Mouse (Mus musculus) urinary bladder, adult 18-20 months (tissue): ENCODE results near the gene Spsb2.
A peak's percentile ranks its signal among the peaks of the same experiment; 100 is the strongest.
"Not testable (repeated sequence)": the region's sequence is repeated elsewhere in the genome, so short reads cannot be mapped to it uniquely, and the experiment has no call there.

Experiments used
- DNase-seq, 2 experiments: peaks; one replicate each; pipeline ENCODE4 v3.0.0; 2022; ENCODE audit warnings: low spot score in 2 of 2, mixed read lengths in 2 of 2

Gene Spsb2

DNA sequence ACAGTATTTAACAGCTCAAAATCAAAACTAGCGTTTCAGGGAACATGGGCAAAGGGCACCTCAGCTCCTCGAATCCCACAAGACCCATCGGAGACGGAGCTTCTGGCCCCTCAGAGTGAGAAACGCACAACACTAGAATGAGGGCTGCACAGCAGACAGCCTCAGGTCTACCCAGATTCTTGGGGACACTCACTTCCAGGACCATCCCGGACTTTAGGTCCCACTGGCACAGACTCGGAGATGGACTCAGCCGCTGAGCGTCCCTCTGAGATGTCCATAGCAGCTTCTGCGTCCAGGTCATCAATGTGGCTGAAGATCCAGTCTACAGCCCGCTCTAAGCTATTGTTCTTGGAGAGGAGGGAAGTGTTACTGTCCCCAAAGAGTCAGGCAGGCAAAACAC is 8.7 kb downstream of the Spsb2 start:
- no peak for DNase-seq

DNA sequence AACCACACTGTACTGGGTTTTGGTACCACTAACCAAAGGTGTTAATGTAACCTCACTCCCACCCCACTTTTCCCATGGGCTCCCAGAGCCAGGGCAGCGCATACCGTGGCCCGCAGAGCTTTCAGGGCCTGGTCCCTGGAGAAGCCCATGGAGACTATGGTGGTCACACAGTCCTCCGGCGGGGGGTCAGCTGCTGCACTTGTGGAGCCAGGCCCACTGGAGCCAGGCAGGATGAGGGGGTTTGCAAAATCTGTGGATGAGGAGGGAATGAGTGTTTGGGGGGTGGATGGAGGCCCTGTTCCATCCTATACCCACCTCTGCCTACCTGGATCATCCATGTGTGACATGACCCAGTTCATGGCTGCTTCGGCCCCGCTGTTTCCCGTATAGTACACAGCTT is 9.1 kb downstream of the Spsb2 start:
- no peak for DNase-seq

DNA sequence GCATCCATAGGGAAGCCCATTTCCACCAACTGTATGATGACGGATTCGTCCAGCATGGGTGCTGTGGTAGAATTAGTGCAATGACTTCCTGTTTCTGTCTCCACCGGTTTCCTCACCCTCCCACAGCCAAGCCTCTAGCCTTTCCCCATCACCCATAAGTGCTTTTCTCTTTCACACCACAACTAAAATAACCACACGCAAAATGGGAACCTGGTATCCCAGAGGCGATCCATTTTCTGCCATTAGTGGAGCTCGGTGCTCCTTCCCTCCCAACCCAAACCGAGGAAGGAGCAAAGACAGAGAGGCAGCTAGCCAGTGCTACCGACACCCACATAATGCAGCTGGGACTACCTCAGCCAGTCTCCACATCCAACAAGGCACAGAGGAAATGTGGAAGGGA is 9.5 kb downstream of the Spsb2 start:
- DNase-seq, result no peak

DNA sequence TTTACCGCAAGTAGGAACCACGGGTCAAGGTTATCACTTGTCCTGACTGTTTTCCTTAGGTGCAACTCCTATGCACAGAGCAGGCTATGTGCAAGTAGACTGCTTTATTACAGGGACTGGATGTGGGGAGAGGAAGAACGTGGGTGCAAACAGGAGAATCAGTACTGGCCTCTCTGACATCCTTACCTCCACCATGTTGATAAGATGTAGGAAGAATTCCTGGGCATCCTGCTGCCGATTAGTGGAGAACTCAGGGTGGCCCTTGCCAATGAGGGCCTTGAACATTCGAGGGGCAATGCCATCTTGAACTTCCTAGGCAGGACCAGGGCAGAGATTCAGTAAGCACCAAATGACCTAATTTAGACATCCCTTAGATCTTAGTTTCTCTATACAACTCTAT is 12.4 kb downstream of the Spsb2 start:
- DNase-seq, result no peak

DNA sequence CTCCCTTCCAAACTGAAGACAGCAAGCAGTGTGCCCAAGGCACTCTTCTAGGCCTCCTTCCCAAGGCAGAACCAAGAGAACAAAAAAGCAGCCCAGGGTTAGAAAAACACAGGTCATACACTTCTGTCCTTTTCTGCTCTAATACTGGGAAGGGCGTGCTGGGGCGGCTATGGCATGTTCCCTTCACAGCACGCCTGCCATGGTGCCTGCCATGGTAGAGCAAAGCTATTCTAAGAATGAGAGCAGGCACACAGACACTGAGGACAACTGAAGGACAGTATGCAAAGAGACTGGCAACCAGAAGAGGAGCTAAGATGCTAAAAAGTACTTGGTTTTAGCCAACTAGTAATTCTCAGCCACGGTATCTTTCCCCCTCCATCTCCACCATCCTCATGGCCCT is 13.6 kb downstream of the Spsb2 start:
- no peak for DNase-seq

DNA sequence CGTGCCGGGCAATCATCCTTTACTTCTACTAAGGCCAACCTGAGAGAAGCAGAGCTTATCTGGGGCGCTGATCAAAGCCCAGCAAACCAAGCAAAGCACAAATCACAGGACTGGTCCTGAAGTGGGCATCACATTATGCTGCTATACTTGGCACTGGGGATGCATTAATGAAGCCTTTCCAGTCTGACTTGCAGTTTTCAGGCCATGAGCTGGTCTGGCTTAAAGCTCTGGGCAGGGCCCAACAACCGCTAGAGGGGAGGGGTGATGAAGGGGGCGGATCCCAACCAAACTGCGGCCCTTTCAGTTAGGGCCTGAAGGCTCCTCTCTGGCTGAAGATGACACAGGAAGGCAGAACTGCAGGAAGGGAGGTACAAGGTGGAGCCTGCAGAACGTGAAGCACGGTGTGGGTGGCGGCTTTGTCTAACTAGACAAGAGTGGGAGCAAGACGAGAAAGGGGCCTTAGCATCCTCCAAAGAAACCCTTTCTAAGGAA is 19.7 kb downstream of the Spsb2 start:
- peak in 1 of 2 experiments; percentile 46 for DNase-seq

DNA sequence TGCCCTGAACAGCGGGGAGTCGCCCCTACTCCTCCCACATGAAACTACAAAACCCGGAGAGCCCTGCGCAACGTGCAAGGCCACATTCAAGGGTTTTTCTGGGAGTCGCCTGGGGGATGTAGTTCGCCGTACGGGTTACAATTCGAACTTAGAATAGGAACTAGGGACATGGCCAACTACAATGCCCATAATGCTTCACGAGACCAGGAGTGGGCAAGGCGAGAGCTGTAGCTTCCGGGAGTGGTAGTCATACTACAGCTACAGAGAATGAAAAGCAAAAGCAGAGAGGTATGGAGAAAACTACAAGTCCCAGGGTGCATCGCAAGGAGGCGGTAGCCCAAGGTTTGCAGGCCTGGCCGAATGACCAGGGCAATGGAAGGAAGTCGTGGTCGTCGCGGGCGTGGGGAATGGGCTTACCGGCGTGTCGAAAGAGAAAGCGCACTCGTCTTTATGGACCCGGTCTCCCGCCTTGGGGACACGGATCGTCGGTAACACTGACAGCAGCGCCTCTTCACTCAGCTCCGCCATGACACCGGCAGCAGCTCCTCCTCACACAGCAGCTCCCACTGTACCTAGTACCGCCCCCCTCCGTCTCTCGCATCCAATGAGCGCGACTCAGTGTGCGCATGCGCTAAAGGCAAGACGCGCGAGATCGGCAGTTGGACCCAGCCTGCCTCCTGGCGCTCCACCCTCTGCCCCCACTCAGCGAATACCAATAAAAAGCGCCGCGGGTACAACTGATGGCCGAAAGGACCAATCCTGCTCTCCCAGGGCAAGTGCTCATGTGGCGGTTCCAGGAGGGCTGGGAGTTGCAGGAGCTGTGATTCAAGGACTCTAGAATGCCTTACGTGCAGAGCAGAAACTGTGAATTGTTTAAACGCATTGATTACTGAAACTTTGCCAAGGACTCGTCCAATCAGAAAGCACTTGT is 20.7 kb downstream of the Spsb2 start, which contains the start of the genes Usp5 and Cdca3:
Usp5 (minus strand) TSS at position 617 of the 931 bp plus-strand sequence.
Cdca3 (plus strand) TSS at position 680 of the 931 bp plus-strand sequence.
- peak; percentile 96 to 99 for DNase-seq

DNA sequence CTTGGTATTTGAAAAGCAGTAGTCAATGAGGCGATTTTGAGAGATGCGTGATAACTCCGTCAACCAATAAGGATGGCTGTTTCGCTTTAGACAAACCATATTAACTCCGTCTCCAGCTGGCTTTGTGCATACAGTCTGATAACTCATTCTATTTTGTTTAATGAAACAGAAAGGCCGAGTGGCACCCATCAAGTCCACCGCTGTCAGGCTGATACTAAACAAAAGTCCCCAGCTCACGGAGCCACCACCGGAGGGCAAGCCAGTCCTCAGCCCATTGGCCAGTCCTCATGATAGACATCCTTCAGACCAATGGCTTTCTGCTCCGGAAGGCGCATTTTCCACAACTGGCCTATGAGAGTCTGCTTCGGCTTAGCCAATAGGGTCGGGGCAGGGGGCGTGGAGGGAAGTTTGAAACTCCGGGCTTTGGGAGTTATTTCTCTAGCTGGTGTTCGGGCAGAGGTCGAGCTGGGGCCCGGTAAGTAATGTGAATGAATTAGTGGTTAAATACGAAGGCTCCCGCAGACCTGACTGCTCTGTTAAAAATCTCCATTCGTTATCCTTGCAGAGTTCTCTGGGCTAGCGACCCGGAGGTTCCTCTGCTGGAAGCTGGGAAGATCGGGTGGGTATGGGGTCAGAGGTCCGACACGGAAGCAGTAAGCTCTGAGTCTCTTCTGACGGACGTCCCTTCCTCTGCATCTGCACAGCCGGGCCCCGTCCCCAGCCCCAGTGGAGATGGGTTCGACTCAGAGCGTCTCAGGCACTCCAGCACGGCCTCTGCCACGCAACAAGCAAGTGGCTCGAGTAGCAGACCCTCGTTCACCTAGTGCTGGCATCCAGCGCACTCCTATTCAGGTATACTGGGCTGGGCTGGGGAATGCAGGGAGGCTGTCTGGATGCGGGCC is 21.6 kb downstream of the Spsb2 start:
- peak; percentile 86 to 87 for DNase-seq

DNA sequence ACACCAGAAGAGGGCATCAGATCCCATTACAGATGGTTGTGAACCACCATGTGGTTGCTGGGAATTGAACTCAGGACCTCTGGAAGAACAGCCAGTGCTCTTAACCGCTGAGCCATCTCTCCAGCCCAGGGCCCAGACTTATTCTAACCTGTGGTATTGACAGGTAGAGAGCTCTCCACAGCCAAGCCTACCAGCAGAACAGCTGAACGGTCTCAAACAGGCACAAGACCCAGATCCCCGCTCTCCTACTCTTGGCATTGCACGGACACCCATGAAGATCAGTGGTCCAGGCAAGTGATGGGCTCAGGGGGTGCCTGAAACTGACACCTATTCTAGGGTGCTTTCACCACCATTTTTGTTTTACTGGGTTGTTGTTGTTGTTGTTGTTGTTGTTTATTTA is 22.7 kb downstream of the Spsb2 start:
- DNase-seq, result not testable (repeated sequence)

DNA sequence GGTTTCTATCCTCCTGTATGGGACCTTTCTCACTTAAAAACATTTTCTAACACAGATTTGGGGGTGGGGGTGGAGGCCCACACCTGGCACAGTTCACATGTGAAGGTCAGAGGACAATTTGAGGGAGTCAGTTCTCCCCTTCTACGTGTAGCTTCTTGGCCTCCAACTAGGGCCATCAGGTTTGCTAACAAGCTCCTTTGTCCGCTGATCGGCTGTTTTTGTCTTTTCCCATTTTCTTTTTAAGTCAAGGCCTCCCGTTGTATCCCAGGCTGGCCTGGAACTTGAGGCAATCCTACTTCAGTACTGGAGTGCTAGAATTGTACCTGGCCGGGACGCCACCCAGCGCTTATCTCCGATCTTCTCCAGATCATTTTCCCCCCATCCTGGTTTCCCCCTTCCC is 23.2 kb downstream of the Spsb2 start:
- no peak for DNase-seq

DNA sequence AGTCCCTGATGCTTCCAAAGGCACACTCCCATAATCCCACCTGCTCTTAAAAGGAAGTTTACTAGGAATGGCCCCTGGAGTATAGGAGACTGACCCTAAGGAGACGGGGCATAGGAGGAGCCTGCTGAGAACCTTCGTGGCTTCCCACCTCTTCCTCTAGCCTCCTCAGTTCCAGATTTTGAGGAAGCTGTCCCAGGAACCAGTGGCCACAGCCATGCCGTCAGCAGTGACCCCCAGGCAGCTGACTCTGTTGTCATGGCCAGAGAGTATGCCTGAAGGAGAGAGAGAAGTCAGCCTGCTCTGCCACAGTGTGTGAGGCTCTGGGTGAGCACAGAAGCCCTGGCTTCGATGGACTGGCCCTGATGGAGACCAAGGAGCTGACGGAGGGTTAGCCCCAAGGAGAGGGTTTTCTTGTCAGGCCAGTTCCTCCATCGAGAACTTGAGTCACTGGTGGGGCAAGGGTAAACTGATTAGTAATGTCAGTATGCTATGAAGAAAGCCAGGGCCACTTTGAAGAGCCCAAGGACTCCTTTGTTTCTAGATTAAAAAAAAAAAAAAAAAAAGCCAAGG is 26.1 kb downstream of the Spsb2 start:
- DNase-seq, result no peak

DNA sequence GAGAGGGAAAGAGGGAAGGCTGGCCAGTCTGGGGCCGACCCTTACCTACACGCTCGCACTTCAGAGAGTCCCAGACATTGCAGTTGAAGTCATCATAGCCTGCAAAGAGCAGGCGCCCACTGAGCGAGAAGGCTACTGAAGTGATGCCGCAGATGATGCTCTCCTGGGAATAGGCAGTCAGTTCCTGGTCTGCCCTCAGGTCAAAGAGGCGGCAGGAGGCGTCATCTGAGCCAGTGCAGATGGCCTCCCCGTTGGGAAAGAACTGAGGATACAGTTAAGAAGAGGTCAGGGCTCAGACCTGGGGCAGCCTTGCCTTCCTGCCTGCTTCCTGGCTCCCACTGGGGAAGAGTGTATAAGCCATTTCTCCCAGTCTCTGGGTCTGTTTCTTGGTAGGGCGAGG is 27.1 kb downstream of the Spsb2 start:
- DNase-seq, result no peak

DNA sequence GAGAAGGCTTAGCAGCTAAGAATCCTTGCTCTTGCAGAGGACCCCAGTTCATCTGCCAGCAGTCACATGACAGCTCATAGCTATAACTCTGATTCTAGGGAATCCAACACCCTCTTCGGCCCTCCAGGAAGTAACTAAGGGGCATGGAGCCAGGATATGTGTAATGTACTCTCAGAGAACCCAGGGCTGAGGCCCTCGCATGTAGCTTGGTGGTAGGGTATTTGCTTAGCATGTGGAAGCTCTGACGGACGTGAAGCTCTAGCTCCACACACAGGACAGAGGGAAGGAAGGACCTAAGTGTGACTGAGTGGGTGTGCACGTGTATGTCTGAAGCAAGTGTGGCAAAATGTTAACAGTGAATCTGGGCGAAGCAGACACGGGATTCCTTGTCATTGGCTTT is 27.9 kb downstream of the Spsb2 start:
- DNase-seq, result no peak

DNA sequence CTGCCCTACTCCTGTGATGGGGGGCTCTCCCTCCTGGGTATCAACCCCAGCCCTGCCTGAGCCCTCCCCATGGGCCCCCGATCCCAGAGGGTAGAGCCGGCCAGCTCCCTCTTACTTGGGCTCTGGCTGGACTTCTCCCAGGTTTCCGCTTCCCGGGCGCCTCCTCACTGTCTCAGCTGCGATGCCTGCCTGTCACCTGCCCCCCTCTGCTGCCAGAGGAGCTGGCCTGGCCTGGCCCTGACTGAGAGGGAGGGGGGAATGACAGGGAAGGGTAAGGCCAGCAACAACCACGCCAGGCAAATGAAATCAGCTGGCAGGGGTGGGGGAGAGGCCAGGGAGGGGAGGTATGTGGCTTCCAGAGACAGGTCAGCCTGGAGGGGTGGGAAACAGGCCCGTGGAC is 31.3 kb downstream of the Spsb2 start:
- no peak for DNase-seq

DNA sequence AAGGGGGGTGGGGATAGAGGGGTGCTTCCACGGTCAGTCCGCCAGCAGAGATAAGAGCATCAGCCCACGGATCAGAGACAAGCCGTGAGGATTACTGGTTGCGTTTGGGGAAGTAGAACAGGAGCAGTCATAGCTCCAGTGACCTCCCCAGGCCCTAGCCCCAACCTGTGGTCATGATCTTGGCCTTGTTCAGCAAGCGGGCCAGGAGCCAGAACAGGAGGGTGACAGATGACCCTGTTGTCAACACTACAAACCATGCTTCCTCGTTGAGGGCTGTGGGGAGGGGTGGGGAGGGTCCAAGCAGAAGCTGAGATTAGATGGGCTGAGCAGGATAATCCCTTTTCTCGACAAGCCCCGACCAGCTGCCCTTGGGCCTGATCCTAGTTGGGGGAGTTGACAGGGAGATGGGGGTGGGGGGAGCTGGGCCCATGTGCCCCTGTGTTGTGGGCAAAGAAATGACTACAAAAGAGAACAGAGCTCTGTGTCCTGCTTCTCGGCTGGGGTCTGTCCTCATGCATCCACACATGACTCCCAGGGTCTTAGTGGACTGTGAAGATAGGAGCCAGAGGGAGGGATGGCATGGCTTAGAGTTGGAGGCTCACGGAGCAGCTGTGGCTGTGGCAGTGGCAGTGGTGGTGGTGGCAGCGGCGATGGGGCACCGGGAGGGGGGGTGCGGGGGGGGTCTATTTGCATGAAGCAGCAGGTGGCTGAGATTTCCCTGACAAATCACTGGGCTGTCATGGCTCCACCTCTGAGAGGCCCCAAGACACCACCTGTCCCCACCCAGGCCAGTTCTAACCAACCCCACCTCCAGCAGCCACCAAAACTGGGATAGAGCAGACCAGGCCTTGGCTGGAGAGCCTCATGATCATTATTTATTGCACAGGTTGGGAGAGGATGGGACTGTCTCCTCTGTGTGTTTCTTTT is 32.0 kb downstream of the Spsb2 start, which contains the start of gene Gnb3:
Gnb3 (minus strand) TSS at position 35 of the 927 bp plus-strand sequence.
- no peak for DNase-seq

DNA sequence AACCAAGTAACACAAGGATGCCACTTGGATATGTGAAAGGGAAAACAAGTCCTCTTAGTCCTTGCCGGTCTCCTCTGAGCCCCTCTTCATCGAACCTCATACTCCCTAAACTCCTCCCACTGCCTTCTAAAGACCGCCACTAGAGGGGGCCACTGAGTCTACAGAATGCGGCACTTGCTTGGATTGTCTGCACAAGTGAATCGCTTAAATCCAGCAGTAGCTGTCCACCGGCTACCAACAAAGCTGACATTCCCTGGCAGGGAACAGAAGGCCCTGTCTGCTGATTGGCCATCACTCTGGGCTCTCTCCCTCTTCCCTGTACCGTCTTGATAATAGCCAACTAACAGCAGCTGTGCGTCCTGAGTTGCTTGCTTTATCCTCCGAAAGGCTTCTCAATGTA is 38.8 kb downstream of the Spsb2 start:
- peak; percentile 78 to 89 for DNase-seq

DNA sequence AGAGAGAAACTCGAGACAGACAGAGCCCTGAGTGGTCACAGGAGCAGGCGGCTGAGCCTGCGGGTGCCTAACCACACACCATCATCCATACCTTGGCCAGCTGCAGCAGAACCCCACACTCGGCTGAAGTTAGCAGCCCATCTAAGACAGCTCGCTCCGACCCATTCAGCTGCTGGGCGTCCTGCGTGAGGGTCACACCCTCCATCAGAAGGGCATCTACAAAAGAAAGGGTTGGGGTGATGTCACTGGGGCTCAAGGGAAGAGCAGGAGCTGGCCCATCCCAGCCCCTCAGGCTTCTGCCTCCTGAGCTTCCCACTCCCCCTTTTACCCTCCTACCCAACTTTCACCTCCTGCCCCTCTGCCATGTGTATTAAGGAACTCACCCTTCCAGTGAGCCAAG is 42.1 kb downstream of the Spsb2 start:
- DNase-seq, result no peak

DNA sequence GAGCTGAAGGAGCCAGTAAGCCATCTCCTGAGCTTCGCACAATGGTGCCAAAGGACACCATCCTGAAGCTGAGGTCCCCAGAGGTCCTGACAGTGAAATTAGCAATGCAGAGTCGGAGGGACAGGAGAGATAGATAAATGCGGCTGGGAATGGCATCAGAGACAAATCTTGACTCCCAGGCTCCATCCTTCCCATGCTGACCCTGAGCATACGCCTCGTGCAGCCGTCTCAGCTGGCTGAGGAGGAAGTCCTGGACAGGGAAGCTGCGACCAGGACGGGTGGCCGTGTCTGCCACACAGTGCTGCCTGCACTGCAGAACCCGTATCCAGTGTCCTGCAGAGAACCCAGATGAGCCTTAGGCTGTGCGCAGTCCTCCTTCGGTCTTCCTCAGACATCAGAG is 46.2 kb downstream of the Spsb2 start:
- DNase-seq, result no peak

DNA sequence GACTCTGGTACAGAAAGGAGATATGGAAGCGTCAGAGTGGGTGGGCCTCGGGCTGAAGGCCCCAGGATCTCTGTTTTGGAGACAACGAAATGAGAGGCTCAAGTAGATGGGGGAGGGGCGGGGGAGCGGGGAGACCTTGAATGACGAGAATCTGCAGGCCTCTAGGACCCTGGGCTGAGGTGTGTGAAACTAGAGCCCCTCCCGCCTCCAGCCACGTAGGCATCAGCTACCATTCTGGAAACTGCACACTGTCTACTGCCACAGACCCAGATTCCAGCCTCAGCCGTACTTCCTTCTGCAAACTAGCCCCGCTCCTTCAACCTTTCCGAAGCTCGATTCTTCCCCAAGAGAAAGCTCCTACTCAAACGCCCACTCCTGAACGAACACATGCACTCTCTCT is 47.9 kb downstream of the Spsb2 start:
- no peak for DNase-seq

DNA sequence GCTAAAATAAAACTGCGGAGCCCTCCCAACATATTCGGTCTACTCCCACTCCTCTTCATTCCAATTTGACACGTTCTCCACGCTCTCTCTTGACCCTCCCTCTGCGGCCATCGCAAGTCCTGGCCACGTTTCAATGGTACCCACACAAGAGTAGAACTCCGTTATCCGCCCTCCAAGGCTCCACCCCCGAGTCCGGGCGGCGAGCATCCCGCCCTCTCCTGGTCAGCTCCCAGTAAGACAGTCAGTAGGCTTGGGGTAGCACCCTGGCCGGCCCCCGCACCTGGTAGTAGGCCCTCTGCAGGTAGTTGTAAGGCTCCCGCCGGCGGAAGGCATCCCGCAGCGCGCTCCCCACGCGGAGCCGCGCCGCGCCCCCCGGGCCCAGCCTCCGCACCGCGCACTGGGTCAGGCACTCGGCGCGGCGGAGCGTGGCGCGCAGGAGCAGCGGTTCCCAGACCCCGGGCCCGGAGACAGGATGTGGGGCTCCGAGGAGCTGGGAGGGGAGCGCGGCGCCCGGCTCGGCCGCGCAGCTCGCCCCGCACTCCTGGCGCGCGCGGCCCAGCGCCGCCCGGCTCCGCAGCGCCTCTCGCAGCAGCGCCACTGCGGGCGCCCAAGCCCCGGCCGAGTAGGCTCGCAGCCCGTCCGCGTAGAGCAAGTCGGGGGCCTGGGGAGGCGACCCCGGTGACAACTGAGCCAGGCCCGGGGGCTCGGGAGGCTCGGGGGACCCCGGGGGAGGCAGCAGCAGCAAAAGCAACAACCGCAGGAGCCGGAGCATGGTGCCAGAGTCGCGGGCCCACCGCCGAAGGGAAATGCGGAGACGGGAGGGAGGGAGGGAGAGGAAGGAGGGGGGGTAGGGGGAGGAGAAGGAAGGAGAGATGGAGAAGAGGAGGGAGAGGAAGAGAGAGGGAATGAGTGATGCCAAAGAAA is 48.7 kb downstream of the Spsb2 start, which contains the start of gene P3h3:
P3h3 (minus strand) TSS at position 837 of the 924 bp plus-strand sequence.
- DNase-seq, result peak; percentile 73
